Mouse (Mus musculus) intestine, postnatal 0 days (tissue): ENCODE data around the gene Idi2. TPM values are rescaled to one million over a fixed set of nuclear protein-coding genes. Genes with fewer than 3 reads are reported as not detected.
"Not testable (repeated sequence)": the region's sequence is repeated elsewhere in the genome, so short reads cannot be mapped to it uniquely, and the experiment has no call there.

Source experiments
- ATAC-seq: fragments of 200-750 bp; cut with Nextera tagmentation; 2 replicates; pipeline ENCODE4 v1.8.0; 2017; ENCODE audit warnings: mild to moderate bottlenecking, moderate TSS enrichment, moderate library complexity
- H3K27ac ChIP-seq: fragments of 300-500 bp; sonication (generic); 2 replicates; pipeline ENCODE4 v1.5.1; 2014; ENCODE audit warnings: mild to moderate bottlenecking, low read depth, low read length, moderate library complexity
- H3K27me3 ChIP-seq: fragments of 300-500 bp; sonication (generic); replicated peaks from 2 replicates; pipeline ENCODE4 v1.6.1; 2014; ENCODE audit warnings: low read length, mixed read lengths; ENCODE audit not compliant: control insufficient read depth, insufficient read depth
- H3K36me3 ChIP-seq: fragments of 300-500 bp; sonication (generic); 2 replicates; pipeline ENCODE4 v1.6.1; 2014; ENCODE audit warnings: mild to moderate bottlenecking, moderate library complexity; ENCODE audit not compliant: control insufficient read depth, insufficient read depth
- H3K4me1 ChIP-seq: fragments of 300-500 bp; sonication (generic); replicated peaks from 2 replicates; pipeline ENCODE4 v1.6.1; 2014; ENCODE audit warnings: antibody characterized with exemption, low read length, mixed read lengths; ENCODE audit not compliant: control insufficient read depth, insufficient read depth
- H3K4me2 ChIP-seq: fragments of 300-500 bp; sonication (generic); replicated peaks from 2 replicates; pipeline ENCODE4 v1.6.1; 2014; ENCODE audit warnings: low read depth, mild to moderate bottlenecking, moderate library complexity
- H3K4me3 ChIP-seq: fragments of 300-500 bp; sonication (generic); 2 replicates; pipeline ENCODE4 v1.5.1; 2014; ENCODE audit warnings: low read depth, low read length
- H3K9ac ChIP-seq: fragments of 300-500 bp; sonication (generic); 2 replicates; pipeline ENCODE4 v1.6.1; 2014; ENCODE audit warnings: mild to moderate bottlenecking, low read depth, low read length
- H3K9me3 ChIP-seq: fragments of 300-500 bp; sonication (generic); 2 replicates; pipeline ENCODE4 v1.6.1; 2016; ENCODE audit warnings: mixed run types; ENCODE audit not compliant: control insufficient read depth
- CTCF ChIP-seq: sonication (generic); IDR thresholded peaks from 2 replicates; pipeline ENCODE4 v1.5.1; 2016; ENCODE audit warnings: low read depth, mild to moderate bottlenecking, control low read depth, antibody characterized with exemption, moderate library complexity
- WGBS: fragments of 180-500 bp; shearing (Covaris S2); extraction: QIAGEN DNeasy Blood & Tissue Kit; methylation state at CpG from one replicate; pipeline ENCODE4 v1.1.7; 2014; 5-methylcytosine and 5-hydroxymethylcytosine counted together
- polyA plus RNA-seq: library from polyadenylated mRNA; unstranded; fragments of >200 nt; fragmentation: Nextera tagmentation; extraction: Ambion mirVana; gene quantifications from 2 replicates; pipeline ENCODE4 v1.2.1, GENCODE M21; 2015

The Idi2 gene
- polyA plus RNA-seq, 1 experiment from 2014 or later: not detected

- H3K36me3 ChIP-seq, H3K9ac ChIP-seq, H3K27ac ChIP-seq, H3K9me3 ChIP-seq, H3K4me2 ChIP-seq, H3K4me1 ChIP-seq, H3K4me3 ChIP-seq, ATAC-seq, H3K27me3 ChIP-seq: not testable (repeated sequence)
- WGBS: no CpG with 5 or more reads among the region's 5 CpGs
Observed at GRCm38 (mm10) chr13:8956873-8957272, 4.2 kb downstream of the Idi2 start.

DNA sequence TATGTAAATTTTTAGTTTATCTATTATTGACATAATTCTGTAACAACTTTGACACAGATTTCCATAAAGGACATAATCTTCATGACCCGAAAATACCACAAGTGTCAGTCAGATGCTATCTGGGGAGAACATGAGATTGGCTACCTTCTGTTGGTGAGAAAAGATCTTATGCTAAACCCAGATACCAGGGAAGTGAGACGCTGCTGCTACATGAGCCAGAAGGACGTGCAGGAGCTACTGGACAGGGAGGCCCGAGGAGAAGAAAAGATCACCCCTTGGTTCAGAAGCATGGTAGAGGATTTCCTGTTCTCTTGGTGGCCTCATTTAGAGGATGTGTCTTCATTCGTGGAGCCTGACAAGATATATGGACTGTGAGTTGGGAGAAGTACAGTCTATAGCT is 6.4 kb downstream of the Idi2 start:
- not testable (repeated sequence) for H3K9me3 ChIP-seq, H3K9ac ChIP-seq, H3K4me3 ChIP-seq, ATAC-seq, H3K27ac ChIP-seq, H3K27me3 ChIP-seq, H3K4me2 ChIP-seq, H3K4me1 ChIP-seq, H3K36me3 ChIP-seq
- WGBS: 63% methylated on average over 1 of the region's 5 CpGs

- H3K9ac ChIP-seq, H3K4me2 ChIP-seq, H3K36me3 ChIP-seq, ATAC-seq, H3K4me1 ChIP-seq, H3K27me3 ChIP-seq, H3K9me3 ChIP-seq, H3K27ac ChIP-seq, H3K4me3 ChIP-seq: not testable (repeated sequence)
- WGBS: 88% methylated on average over 4 of the region's 6 CpGs
Observed at GRCm38 (mm10) chr13:8959554-8959953, 6.9 kb downstream of the Idi2 start.

DNA sequence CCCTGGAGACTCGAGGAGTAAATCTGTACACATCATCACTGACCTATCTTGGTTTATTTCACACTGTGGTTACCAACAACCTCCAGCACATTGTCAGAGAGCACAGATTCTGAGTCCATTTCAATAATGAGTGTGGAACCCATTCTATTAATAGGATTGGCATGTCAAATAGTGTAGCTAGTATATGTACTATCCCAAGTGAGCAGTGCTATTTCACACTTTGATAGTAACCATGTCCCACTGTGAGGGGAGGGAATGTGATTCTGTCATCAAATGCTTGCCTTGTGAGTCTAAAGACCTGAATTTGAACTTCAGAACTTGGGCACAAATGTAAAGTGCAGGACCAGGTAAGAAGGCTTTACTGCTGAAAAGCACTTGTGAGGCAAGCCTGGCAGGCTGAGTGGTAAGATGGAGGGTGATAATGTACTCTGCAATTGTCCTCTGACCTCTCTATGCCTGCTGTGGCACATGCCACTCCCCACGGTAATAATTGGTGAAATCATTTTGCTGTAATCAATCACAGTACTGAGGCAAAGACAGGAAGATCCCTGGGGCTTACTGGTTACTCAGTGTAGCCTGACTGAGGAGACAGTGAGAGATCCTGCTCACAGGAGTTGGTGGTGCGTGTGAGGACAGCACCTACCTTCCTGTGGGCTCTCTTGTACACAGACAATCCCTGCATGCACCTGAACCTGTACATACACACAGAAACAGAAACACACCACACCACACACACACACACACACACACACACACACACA is 8.6 kb downstream of the Idi2 start:
- not testable (repeated sequence) for ATAC-seq, H3K27me3 ChIP-seq, H3K9me3 ChIP-seq, H3K4me1 ChIP-seq, H3K9ac ChIP-seq, H3K27ac ChIP-seq, H3K4me3 ChIP-seq, H3K4me2 ChIP-seq, H3K36me3 ChIP-seq
- WGBS: 68% methylated on average over 3 of the region's 3 CpGs

GRCm38 (mm10) chr13:8962266-8962665 is 9.6 kb downstream of the Idi2 start:
- not testable (repeated sequence) for H3K4me1 ChIP-seq, H3K9ac ChIP-seq, ATAC-seq, H3K4me3 ChIP-seq, H3K9me3 ChIP-seq, H3K27ac ChIP-seq, H3K27me3 ChIP-seq, H3K36me3 ChIP-seq
- H3K4me2 ChIP-seq: 0 out of 2 replicates have a peak overlapping the region, but pooled peaks have one; percentile 0
- WGBS: 40% methylated on average over 5 of the region's 5 CpGs

GRCm38 (mm10) chr13:8965224-8965623 is 12.6 kb downstream of the Idi2 start:
- Histone ChIP-seq H3K9me3 (no peaks in the 10 kb centered on the region), H3K27ac (no peak overlapping the region), H3K9ac (no peak overlapping the region), H3K4me3 (no peak overlapping the region), H3K4me2 (no peak overlapping the region), H3K36me3 (peaks cover 11% of the 10 kb centered on the region), H3K27me3 (no peaks in the 10 kb centered on the region), H3K4me1 (no peaks in the 10 kb centered on the region)
- 94% methylated on average over 5 of the region's 5 CpGs for WGBS
- TF ChIP-seq CTCF: no peak
- no peak for ATAC-seq

DNA sequence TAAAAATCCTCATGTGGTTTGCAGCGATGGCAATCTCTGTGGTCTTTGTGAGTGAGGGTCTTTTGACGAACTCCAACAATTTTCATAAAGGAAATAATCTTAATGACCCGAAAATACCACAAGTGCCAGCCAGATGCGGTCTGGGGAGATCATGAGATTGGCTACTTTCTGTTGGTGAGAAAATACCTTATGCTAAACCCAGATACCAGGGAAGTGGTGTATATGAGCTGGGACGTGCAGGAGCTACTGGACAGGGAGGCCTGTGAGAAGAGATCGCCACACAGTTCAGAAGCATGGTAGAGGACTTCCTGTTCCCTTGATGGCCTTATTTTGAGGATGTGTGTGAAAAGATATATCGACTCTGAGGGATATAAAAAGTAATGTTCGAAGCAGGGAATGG is 15.1 kb downstream of the Idi2 start:
- Histone ChIP-seq H3K9ac (no peak overlapping the region), H3K36me3 (peaks cover 26% of the 10 kb centered on the region), H3K4me3 (no peak overlapping the region), H3K27ac (no peak overlapping the region), H3K4me1 (no peaks in the 10 kb centered on the region), H3K9me3 (no peaks in the 10 kb centered on the region), H3K27me3 (no peaks in the 10 kb centered on the region), H3K4me2 (no peak overlapping the region)
- no peak for ATAC-seq
- WGBS: 97% methylated on average over 8 of the region's 8 CpGs
- TF ChIP-seq CTCF: no peak
